Mouse (Mus musculus): ENCODE data around the gene Gtf2i.
A peak's percentile ranks its signal among the peaks of the same experiment; 100 is the strongest.
"Not testable (repeated sequence)": the region's sequence is repeated elsewhere in the genome, so short reads cannot be mapped to it uniquely, and the experiment has no call there.

Gene Gtf2i

DNA sequence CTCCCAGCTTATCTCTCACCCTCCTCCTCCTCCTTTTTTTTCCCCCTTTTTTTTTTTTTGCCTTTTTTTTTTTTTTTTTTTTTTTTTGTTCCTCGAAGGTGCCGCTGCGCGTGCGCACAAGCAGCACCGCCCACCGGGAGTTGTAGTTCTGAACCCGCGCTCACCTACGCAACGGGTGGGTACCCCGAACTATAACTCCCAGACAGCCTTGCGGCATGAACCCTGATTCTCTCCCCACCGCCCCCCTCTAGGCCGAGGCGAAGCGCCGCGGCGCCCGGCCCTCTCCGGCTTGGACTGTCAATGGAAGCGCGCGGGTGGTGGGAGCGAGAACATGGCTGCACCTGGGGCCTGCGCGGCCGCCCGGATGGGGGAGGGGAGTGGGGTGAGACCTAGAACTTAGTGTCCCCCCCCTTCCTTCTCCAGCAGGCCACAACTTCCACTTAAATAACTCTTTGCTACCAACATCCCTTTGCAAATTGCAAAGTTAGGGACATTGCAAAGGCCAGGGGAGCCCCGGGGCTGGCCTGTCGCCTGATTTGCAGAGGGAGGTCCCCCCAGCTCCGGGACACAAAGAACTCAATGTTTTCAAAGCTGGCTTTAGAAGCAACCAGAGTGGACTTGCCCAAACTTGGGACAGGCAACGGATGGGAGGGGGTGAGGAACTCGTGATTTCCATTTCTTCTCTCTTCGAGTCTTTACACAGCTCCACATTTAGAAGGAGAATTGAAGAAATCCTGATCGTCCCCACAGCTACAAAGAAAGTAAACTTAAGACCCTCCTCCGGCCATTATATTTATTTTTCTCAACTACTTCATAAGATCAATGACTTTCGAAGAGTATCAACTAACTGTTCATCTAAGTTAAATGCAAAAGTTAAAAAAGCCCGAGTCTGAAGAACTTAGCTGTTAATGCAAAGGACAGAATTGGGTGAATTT, at the start of gene Gtf2i:
Gene Gtf2i (minus strand): TSS at position 73 of the 935 bp plus-strand sequence.
- peak; percentile 89 for DNase-seq (ENCODE audit: low spot score)

DNA sequence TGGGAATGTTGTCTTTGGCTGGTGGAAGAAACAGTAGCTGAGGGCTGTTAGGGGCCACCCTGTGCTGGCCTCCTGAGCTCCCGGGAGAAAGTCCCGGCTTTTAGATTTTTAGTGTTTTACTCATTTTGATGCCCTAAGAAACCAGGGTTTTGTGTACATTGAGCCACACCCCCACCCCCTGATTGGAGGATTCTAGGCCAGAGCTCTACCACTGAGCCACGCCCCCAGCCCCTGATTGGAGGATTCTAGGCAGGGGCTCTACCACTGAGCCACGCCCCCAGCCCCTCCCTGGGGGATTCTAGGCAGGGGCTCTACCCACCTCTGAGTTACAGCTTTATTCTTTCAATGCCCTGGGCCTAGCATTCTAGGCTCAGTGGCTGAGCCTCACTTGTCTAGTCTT, 44.5 kb upstream of the Gtf2i start:
- DNase-seq (ENCODE audit: low spot score): no peak

DNA sequence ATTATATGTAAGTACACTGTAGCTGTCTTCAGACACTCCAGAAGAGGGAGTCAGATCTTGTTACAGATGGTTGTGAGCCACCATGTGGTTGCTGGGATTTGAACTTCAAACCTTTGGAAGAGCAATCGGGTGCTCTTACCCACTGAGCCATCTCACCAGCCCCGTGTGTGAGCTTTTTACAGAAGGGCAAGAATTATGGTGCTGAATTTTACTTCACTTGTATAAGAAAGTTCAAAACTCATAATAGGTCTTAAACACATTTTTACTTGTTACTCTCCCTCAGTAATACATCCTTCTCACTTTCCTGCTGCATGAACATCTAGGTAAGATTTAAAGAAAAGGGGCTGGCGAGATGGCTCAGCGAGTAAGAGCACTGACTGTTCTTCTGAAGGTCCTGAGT, 40.8 kb upstream of the Gtf2i start:
- DNase-seq (ENCODE audit: low spot score): not testable (repeated sequence)

DNA sequence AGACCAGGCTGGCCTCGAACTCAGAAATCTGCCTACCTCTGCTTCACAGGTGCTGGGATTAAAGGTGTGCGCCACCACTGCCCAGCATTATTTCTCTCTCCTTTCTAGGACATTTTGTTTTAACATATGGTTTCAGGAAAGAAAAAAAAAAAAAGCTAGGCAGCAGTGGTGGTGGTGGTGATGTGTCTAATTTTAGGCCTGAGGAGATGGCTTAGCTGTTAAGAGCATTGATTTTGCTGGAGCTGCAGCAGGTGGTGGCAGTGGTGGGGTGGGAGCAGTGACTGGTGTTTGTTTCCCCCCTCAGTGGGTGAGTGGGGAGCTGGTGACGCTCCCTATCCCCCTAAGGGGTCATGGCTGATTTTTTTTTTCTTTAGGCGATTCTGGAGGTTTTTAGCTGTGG, 38.6 kb upstream of the Gtf2i start:
- no peak for DNase-seq (ENCODE audit: low spot score)

DNA sequence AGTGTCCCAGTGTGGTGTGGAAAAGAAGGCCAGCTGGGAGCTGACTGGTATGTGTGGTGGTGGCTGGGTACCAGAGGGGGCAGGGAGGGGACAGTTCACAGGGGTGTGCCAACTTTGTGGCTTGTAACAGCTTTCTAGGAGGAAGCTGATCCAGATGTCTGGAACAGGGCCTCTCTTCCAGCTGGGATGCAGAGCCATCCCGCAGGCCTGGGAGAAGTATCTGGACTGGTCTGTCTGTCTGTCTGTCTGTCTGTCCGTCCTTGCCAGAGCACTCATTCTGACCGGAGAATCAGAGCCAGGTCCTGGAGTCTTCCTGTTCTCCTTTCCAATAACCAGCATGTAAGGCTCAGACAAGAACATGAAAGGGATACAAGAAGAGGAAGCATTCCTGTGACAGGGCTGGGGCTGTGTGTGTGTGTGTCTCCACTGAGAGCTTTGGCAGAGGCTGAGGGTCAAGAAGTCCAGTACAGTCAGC, 38.0 kb upstream of the Gtf2i start:
- no peak for DNase-seq (ENCODE audit: low spot score)

DNA sequence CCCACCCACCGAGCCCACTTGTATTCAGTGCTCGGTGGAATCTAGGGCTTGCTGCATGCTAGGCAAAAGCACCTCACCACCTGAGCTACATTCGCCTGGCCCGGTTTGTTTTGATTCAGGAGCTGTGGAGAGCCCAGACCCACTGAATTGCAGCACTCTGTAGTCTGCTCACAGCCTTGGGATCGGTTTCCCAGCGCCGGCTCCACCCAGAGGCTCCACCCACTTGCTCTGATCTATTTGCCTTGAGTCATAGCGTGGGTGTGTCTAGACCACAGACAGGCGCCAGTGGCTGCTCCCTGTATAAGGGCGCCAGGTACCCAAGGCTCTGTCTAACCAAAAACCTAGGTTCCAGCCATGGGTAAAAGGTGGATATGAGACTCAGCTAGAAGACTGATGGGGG, 36.1 kb upstream of the Gtf2i start:
- no peak for DNase-seq (ENCODE audit: low spot score)

DNA sequence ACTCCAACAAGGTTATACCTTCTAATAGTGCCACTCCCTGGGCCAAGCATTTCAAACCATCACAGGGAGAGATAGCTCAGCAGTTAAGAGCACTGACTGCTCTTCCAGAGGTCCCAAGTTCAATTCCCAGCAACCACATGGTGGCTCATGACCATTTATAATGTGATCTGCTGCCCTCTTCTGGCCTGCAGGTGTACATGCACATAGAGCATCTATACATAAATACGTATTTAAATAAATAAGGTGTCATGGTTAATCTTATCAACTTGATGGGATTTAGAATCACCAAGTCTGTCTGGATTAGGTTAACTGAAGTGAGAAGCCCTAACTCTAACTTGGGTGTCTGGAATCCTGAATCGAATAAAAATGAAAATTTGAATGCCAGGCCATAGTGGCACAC, 32.5 kb upstream of the Gtf2i start:
- DNase-seq (ENCODE audit: low spot score): no peak

DNA sequence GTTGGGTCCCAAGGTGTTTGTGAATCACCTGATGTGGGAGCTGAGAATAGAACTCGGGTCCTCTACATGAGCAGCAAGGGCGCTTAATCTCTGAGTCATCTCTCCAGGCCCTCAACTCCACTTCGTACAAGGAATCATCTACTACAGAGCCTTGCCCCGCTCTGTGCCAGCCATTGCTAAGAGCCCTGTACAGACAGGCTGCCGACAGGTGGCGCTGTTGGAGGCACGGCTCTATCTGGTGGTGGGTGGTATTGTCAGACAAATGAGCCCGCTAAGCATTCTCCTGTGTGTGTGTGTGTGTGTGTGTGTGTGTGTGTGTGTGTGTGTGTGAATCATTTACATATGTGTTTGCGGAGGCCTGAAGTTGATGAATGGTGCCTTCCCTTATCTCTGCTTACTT, 30.9 kb upstream of the Gtf2i start:
- DNase-seq (ENCODE audit: low spot score): no peak

DNA sequence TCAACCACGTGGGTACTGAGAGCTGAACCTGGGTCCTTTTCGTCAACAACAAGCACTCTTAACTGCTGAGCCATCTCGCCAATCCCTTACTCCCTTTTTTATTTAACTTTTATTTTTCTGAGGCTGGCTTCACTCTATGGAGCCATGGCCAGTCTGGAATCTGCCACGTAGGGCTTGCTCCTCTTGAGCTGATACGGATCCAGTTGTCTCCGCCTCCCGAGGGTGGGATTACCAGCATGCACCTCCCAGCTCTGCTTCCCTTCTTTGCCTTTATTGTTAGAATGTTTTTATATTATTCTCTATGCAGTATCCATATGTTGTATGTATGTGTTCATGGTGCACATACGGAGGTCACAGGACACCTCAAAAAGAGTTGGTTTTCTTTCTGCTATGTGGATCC, 29.5 kb upstream of the Gtf2i start:
- DNase-seq (ENCODE audit: low spot score): no peak

DNA sequence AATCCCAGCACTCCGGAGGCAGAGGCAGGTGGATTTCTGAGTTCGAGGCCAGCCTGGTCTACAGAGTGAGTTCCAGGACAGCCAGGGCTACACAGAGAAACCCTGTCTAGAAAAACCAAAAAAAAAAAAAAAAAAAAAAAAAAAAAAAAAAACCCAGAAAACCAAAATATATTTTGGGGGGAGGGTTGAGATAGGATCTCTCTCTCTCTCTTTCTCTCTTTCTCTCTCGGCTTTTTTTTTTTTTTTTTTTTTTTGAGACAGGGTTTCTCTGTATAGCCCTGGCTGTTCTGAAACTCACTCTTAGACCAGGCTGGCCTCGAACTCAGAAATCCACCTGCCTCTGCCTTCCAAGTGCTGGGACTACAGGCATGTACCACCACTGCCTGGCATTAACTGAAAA, 29.0 kb upstream of the Gtf2i start:
- not testable (repeated sequence) for DNase-seq (ENCODE audit: low spot score)

DNA sequence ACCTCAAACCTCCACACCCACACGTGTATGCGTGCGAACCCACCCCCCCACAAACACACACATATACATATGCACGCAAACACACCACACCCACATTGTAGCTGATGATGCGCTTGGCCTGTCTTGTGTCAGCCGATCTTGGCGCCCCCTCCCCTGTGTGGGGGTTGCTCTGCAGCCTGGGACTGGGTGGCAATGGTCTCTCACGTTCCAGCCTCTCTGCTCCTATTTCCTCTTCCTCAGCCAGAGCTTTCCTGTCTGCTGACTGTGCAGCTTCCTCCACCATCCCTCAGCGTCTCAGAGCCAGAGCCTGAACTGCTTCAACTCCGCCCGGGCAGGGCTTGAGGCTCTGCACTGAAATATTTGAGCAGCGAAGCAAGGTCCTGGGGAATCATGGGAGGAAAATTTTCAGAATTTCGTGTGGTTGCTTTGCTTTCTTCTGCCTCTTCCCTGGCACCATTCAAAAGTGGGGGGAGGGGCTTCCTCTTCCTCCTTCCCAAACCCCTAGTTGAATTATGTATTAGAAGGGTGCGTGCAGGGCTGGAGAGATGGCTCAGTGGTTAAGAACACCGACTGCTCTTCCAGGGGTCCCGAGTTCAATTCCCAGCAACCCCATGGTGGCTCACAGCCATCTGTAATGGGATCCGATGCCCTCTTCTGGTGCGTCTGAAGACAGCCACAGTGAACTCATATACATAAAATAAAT, 28.1 kb upstream of the Gtf2i start:
- no peak for DNase-seq (ENCODE audit: low spot score)

DNA sequence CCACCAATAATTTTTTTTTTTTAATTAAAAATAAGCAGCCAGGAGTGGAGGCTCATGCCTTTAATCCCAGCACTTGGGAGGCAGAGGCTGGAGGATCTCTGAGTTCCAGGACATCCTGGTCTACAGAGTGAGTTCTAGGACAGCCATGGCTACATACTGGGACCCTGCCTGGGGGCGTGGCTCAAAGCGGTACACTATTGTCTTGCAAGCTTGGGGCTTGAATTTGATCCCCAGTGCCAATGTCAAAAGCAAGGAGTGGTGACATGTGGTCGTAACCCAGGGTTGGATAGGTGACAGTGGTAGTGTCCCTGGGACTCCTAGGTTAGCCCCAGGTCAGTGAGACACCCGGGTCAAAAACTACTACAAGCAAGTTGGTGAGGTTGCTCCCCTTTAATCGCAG, 27.2 kb upstream of the Gtf2i start:
- no peak for DNase-seq (ENCODE audit: low spot score)

DNA sequence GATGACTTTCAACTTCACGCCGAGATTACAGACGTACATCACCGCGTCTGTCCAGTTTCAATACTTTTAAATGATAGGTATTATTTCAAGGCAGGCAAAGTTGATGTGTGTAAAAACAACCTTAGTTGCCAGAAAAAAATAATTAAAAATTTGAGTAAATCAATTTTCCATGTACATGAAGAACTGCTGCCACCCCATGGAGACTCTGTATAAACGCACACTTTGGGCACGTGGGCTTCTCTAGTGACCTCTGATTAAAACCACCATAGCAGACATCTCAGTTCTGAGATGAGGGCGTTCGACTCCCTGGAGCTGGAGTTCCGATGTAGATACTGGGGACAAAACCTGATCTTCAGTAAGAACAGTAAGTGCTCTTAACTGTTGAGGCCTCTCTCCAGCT, 26.8 kb upstream of the Gtf2i start:
- DNase-seq (ENCODE audit: low spot score): no peak

DNA sequence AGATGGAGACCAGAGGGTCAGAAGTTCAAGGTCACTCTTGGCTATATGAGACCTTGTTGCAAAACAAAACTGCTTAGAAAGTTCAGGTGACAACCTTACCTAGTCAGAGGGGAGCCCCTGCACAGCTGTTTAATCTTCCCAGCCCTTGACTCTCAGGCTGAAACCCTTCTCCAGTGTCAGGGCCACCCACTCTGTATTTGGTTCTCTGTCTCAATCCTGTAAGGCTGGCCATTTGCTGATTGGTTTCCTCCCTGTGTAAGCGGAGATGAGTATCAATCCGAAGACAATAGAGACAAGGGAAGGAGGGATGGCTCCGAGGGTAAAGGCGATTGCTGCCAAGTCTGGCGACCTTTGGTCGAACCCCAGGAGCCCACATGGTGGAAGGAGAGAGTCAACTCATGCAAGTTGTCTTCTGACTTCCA, 25.6 kb upstream of the Gtf2i start:
- DNase-seq (ENCODE audit: low spot score): no peak

DNA sequence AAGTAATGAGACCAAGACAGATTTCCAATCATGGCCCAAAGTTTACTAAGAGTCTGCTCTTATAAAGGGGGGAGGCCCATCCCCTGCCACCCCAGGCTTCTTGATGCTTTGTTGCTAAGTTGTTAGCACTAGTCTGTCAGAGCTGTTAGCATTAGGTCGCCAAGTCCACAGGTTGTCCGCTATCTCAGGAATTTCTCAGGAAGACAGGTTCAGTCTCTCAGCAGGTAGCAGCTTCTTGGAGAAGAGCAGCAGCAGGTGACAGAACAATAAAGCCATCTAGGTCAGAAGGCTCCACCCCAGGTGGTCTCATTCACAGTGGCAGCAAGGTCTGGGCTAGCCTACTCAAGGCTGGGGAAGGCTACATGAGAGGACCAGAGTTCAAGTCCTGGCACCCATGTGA, 22.5 kb upstream of the Gtf2i start:
- DNase-seq (ENCODE audit: low spot score): not testable (repeated sequence)

DNA sequence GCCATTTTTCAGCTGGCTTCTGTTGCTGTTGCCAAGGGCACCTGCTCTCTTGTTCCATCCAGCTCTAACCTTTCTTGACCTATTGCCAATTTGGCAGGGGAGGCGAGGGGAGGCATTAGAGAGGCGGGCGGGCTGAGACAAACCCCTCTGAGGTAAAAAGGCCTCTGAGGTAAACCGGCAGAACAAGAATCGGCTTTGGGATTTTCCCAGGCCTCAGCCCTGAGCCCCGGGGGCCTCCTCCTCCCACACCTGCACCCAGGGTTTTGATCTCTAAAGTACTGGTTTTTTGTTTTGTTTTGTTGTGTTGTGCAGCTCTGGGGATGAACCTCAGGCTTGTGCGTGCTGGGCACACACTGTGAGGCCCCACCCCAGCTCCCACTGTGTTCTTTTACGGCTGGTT, 18.2 kb upstream of the Gtf2i start:
- DNase-seq (ENCODE audit: low spot score): no peak

DNA sequence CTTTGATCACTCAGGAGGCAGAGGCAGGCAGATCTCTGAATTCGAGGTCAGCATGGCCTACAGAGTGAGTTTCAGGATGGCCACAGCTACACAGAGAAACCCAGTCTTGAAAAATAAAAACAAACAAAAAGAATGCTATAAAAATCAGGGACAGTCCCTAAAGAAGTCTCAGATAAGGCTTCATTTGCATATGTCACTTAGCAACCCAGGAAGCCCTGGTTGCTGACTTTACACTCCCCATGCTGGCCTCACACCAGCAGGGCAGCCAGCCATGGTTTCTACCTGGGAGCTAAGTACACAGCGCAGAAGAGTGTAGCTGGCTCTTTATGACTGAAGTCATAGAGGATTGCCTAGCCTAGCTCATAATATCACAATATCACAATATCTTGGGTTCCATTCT, 15.5 kb upstream of the Gtf2i start:
- DNase-seq (ENCODE audit: low spot score): no peak

DNA sequence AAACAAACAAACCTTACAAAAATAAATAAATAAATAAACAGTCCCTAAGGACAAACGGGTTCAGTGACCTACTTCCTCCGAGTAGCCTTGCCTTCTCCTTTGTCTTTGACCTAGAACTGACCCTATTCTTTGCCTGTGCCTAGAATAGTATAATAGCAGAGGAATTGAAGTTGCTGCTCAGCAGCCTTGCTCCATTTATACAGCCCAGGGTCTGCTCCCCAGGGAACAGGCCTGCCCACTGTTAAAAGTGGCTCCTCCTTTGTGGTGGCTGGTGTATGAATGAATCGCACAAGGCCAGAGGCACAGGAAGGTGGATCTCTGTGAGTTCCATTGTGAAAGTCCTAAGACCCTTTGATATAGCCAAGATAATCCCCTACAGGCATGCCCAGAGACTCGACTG, 14.8 kb upstream of the Gtf2i start:
- no peak for DNase-seq (ENCODE audit: low spot score)

DNA sequence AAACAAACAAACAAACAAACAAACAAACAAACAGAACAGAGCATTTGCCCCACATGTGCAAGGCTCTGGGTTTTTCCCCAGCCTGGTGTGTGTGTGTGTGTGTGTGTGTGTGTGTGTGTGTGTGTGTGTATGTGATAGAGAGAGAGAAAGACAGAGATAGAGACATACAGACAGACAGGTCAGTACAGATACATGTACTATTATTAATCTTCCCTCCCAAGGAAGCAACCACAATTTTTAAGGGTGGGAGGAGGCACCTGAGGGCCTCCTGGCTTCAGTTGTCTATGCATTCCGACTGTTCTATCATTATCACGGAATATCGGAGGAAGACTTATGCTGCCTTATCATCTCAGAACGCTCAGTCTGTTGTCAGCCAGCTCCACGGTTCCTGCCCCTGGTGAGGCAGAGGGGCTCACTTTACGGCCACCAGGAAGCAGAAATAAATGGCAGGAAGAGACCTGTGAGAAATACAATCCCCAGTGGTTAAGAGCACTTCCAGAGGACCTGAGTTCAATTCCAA, 14.0 kb upstream of the Gtf2i start:
- no peak for DNase-seq (ENCODE audit: low spot score)

DNA sequence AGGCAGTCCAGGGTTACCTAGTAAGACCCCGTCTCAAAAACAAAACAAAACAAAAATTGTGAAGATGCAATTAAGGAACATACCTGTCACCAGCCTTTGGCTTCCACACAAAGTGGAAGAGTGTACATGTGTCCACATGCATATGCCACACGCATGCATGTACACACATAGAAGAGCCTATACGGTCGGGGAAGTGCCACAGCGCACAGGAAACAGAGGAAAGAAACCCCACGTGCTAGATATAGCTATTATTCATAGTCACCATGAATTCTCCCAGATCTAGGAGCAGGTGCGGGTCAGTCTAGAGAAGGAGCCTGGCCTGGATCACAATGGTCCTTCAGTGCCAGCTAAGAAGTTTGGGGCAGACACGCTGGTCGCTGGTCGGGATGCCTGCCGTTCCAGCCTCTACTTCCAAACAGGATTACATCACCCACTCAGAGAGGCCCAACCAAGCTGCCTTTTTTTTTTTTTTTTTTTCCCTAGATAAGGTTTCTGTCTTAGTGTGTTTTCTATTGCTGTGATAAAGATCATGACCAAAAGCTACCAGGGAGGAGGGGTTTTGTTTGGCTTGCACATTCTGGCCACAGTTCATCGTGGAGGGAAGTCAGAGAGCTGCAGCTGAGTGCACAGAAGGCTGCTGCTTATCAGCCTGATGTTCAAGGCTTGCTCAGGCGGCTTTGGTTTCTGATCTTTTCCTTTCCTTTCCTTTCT, 11.5 kb upstream of the Gtf2i start:
- no peak for DNase-seq (ENCODE audit: low spot score)

DNA sequence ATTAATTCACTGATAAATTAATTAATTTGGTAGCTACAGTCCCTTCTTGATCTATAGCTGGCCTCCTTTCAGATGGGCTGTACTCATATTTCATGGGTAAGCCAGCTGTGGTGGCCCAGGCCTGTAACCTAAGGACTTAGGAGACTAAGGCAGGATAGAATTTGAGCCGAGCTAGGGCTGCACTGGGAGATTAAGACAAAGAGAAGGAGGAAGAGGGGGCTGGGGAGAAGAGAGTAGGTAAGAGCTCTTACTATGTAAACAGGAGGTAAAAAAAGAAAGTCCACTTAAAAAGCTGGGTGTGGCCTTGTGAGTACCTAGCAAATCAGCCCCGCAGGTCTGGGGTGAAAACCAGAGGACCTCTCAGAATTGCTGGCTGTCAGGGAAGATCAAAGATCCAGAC, 9.3 kb upstream of the Gtf2i start:
- DNase-seq (ENCODE audit: low spot score): no peak

DNA sequence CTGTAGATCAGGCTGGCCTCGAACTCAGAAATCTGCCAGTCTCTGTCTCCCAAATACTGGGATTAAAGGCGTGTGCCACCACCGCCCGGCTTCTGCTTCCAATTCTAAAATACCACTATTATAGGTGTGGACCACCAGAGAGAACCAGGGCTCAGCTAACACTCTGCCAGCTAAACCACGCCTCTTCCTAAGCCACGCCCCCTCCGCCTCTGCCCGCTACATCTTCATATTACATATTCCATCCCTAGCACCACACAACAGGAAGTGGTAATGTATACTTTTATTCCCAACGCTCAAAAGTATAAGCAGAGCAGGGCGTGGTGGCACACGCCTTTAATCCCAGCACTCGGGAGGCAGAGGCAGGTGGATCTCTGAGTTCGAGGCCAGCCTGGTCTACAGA, 8.8 kb upstream of the Gtf2i start:
- DNase-seq (ENCODE audit: low spot score): no peak
